Mouse (Mus musculus) hematopoietic stem cell, adult 5-6 weeks (primary cell): ENCODE measurements around the gene Sntb2. TPM values are rescaled to one million over a fixed set of nuclear protein-coding genes. Genes with fewer than 3 reads are reported as not detected.
A peak's percentile ranks its signal among the peaks of the same experiment; 100 is the strongest.

ENCODE experiments used
- ATAC-seq, 2 experiments: fragments of 125-278 bp in 1 of 2; replicated peaks in 1 of 2; 2 replicates each; pipeline ENCODE4 v1.8.0; 2016 to 2017; ENCODE audit warnings: inconsistent platforms in 2 of 2, mild to moderate bottlenecking in 2 of 2, moderate number of reproducible peaks in 2 of 2, low read depth in 1 of 2, moderate TSS enrichment in 1 of 2; ENCODE audit not compliant: low FRiP score in 2 of 2, poor library complexity in 2 of 2, severe bottlenecking in 2 of 2, insufficient read depth in 1 of 2, low TSS enrichment in 1 of 2
- total RNA-seq: library from RNA; stranded (forward); fragments of 172-1452, 232-1000 nt; gene quantifications from 2 replicates; pipeline ENCODE4 v1.2.3, GENCODE M21; 2017

Sntb2 gene
- total RNA-seq, 1 experiment from 2014 or later = 4.0 TPM

- peak; percentile 72 to 81 for ATAC-seq
These were observed 112.8 kb downstream of the Sntb2 start, which contains the start of gene Pdf for GRCm38 (mm10) chr8:107048061-107048941. Gene Pdf, minus strand, starts transcription at chr8:107048614.

GRCm38 (mm10) chr8:107049480-107049879, 113.9 kb downstream of the Sntb2 start:
- no peak for ATAC-seq

- no peak for ATAC-seq
These were observed 116.5 kb downstream of the Sntb2 start for GRCm38 (mm10) chr8:107052046-107052445.

GRCm38 (mm10) chr8:107056076-107056972, 120.8 kb downstream of the Sntb2 start, which contains the start of the genes Cog8 and Nip7:
Gene Cog8, minus strand, starts transcription at chr8:107056689.
Gene Nip7, plus strand, starts transcription at chr8:107056877.
- peak; percentile 92 to 95 for ATAC-seq

- peak; percentile 52 to 68 for ATAC-seq
These were observed 121.4 kb downstream of the Sntb2 start for GRCm38 (mm10) chr8:107056973-107057369.

- ATAC-seq = no peak
These were observed 127.1 kb downstream of the Sntb2 start for GRCm38 (mm10) chr8:107062613-107063012.

- peak in 1 of 2 experiments; percentile 53; a peak in 3 of 4 replicates for ATAC-seq
These were observed 130.3 kb downstream of the Sntb2 start, which contains the start of gene Tmed6 for GRCm38 (mm10) chr8:107065511-107066496. Gene Tmed6, minus strand, starts transcription at chr8:107065644.

Other genes starting within 250 kb of the Sntb2 start
- gene Has3, start 65.5 kb upstream of the Sntb2 start, total RNA-seq = not detected in 2 replicates
- gene Utp4, start 42.1 kb upstream of the Sntb2 start, total RNA-seq = 30.8 and 37.9 TPM in 2 replicates
- 40.3 and 47.9 TPM in 2 replicates for gene Vps4a, start 95.5 kb downstream of the Sntb2 start, total RNA-seq
- gene Pdf, start 112.9 kb downstream of the Sntb2 start, total RNA-seq = 43.8 and 43.9 TPM in 2 replicates
- 15.0 and 20.8 TPM in 2 replicates for gene Cog8, start 120.9 kb downstream of the Sntb2 start, total RNA-seq
- 22.2 and 32.5 TPM in 2 replicates for gene Nip7, start 121.1 kb downstream of the Sntb2 start, total RNA-seq
- gene Tmed6, start 129.9 kb downstream of the Sntb2 start, total RNA-seq = not detected in 2 replicates
- 47.8 and 54.0 TPM in 2 replicates for gene Terf2, start 160.8 kb downstream of the Sntb2 start, total RNA-seq
- 68.0 and 68.2 TPM in 2 replicates for gene Cyb5b, start 214.9 kb downstream of the Sntb2 start, total RNA-seq